Mouse (Mus musculus): Measurements from ENCODE around the gene Hoxb3. TPM values are rescaled to one million over a fixed set of nuclear protein-coding genes. Genes with fewer than 3 reads are reported as not detected.
A peak's percentile ranks its signal among the peaks of the same experiment; 100 is the strongest.

The Hoxb3 gene
- polyA plus RNA-seq, 1 experiment from 2014 or later: 2.7 TPM

MicroRNAs within 50 kb of the gene (microRNA counts, 519-probe panel; counts per million panel counts)
- microRNA mmu-miR-10a: 4,073 counts per million, percentile 95 among the panel's probes with 10 or more counts

Other genes with a start within 250 kb of the Hoxb3 start
- 930 and 1,145 TPM in 2 replicates for gene Atp5g1, start 247.7 kb upstream of the Hoxb3 start, polyA plus RNA-seq (2015; fragmentation: Nextera tagmentation; extraction: Ambion mirVana)
- gene Calcoco2, start 211.4 kb upstream of the Hoxb3 start, polyA plus RNA-seq (2015; fragmentation: Nextera tagmentation; extraction: Ambion mirVana): not detected in 2 replicates
- gene Ttll6, start 189.5 kb upstream of the Hoxb3 start, polyA plus RNA-seq (2015; fragmentation: Nextera tagmentation; extraction: Ambion mirVana): 0.37 and 0.40 TPM in 2 replicates
- gene Hoxb13, start 129.0 kb upstream of the Hoxb3 start, polyA plus RNA-seq (2015; fragmentation: Nextera tagmentation; extraction: Ambion mirVana): 2.3 and 3.6 TPM in 2 replicates
- 1.2 and 1.3 TPM in 2 replicates for gene Hoxb9, start 51.9 kb upstream of the Hoxb3 start, polyA plus RNA-seq (2015; fragmentation: Nextera tagmentation; extraction: Ambion mirVana)
- gene Hoxb8, start 41.4 kb upstream of the Hoxb3 start, polyA plus RNA-seq (2015; fragmentation: Nextera tagmentation; extraction: Ambion mirVana): 1.1 and 1.5 TPM in 2 replicates
- gene Hoxb7, start 36.7 kb upstream of the Hoxb3 start, polyA plus RNA-seq (2015; fragmentation: Nextera tagmentation; extraction: Ambion mirVana): 10.7 and 12.4 TPM in 2 replicates
- 14.4 and 16.1 TPM in 2 replicates for gene Hoxb6, start 30.9 kb upstream of the Hoxb3 start, polyA plus RNA-seq (2015; fragmentation: Nextera tagmentation; extraction: Ambion mirVana)
- 27.2 and 31.3 TPM in 2 replicates for gene Hoxb5, start 20.0 kb upstream of the Hoxb3 start, polyA plus RNA-seq (2015; fragmentation: Nextera tagmentation; extraction: Ambion mirVana)
- gene Hoxb4, start 5.1 kb upstream of the Hoxb3 start, polyA plus RNA-seq (2015; fragmentation: Nextera tagmentation; extraction: Ambion mirVana): 2.8 and 3.2 TPM in 2 replicates
- 17.7 and 19.8 TPM in 2 replicates for gene Hoxb2, start 27.2 kb downstream of the Hoxb3 start, polyA plus RNA-seq (2015; fragmentation: Nextera tagmentation; extraction: Ambion mirVana)
- 0.30 TPM in 1 of 2 replicates, not detected in the other for gene Hoxb1, start 42.4 kb downstream of the Hoxb3 start, polyA plus RNA-seq (2015; fragmentation: Nextera tagmentation; extraction: Ambion mirVana)
- 0.94 and 1.0 TPM in 2 replicates for gene Skap1, start 141.3 kb downstream of the Hoxb3 start, polyA plus RNA-seq (2015; fragmentation: Nextera tagmentation; extraction: Ambion mirVana)

All from intestine, embryonic 15.5 days (tissue).